Mouse (Mus musculus) heart, postnatal 4 days (tissue): ENCODE measurements around the gene Bcl6. TPM values are rescaled to one million over a fixed set of nuclear protein-coding genes. Genes with fewer than 3 reads are reported as not detected.

Experiments
- DNase-seq: peaks from one replicate; pipeline ENCODE4 v3.0.0; 2021
- total RNA-seq, 2 experiments: library from RNA; stranded (reverse); gene quantifications; 2 replicates each; pipeline ENCODE4 v1.2.3; 2021

Bcl6 gene
- total RNA-seq, 2 experiments from 2014 or later: 1.5 TPM

- DNase-seq: no peak
These were observed 1.7 kb upstream of the Bcl6 start for GRCm38 (mm10) chr16:23990161-23990970.

- peak; percentile 69 for DNase-seq
These were observed 833 bp upstream of the Bcl6 start for GRCm38 (mm10) chr16:23989209-23990160.

GRCm38 (mm10) chr16:23988157-23988465, 541 bp downstream of the Bcl6 start:
- no peak for DNase-seq

GRCm38 (mm10) chr16:23987341-23988156, 1.1 kb downstream of the Bcl6 start:
- DNase-seq: peak; percentile 66

- peak; percentile 46 for DNase-seq
These were observed 1.8 kb downstream of the Bcl6 start for GRCm38 (mm10) chr16:23986871-23987270.

GRCm38 (mm10) chr16:23986176-23986575, 2.5 kb downstream of the Bcl6 start:
- DNase-seq: peak; percentile 34

GRCm38 (mm10) chr16:23985467-23985861, 3.2 kb downstream of the Bcl6 start:
- DNase-seq: peak; percentile 70

GRCm38 (mm10) chr16:23984760-23985466, 3.7 kb downstream of the Bcl6 start:
- DNase-seq: peak; percentile 50

- peak; percentile 96 for DNase-seq
These were observed 4.5 kb downstream of the Bcl6 start for GRCm38 (mm10) chr16:23984183-23984582.

GRCm38 (mm10) chr16:23982891-23983588, 5.6 kb downstream of the Bcl6 start:
- DNase-seq: peak; percentile 85

GRCm38 (mm10) chr16:23981925-23982851, 6.5 kb downstream of the Bcl6 start:
- peak; percentile 87 for DNase-seq

- peak; percentile 50 for DNase-seq
These were observed 7.5 kb downstream of the Bcl6 start for GRCm38 (mm10) chr16:23980991-23981720.

GRCm38 (mm10) chr16:23980201-23980870, 8.3 kb downstream of the Bcl6 start:
- DNase-seq: no peak

- DNase-seq: no peak
These were observed 9.2 kb downstream of the Bcl6 start for GRCm38 (mm10) chr16:23979446-23979845.

- no peak for DNase-seq
These were observed 10.2 kb downstream of the Bcl6 start for GRCm38 (mm10) chr16:23978495-23978894.

GRCm38 (mm10) chr16:23977732-23978131, 10.9 kb downstream of the Bcl6 start:
- DNase-seq: no peak

GRCm38 (mm10) chr16:23976196-23976595, 12.5 kb downstream of the Bcl6 start:
- no peak for DNase-seq

- no peak for DNase-seq
These were observed 14.9 kb downstream of the Bcl6 start for GRCm38 (mm10) chr16:23973635-23974367.
